Mouse (Mus musculus) MEL (cell line): ENCODE measurements around the gene Ccdc85c. TPM values are rescaled to one million over a fixed set of nuclear protein-coding genes. Genes with fewer than 3 reads are reported as not detected.

Source experiments
- DNase-seq: peaks from one replicate; pipeline ENCODE4 v3.0.0; 2011; ENCODE audit warnings: low read depth, low spot score
- H3K27ac ChIP-seq: 2 replicates; pipeline ENCODE4 v1.5.1; 2012; ENCODE audit warnings: low read depth, mild to moderate bottlenecking, control low read depth, low read length, moderate library complexity; ENCODE audit not compliant: control insufficient read depth
- H3K27me3 ChIP-seq, 2 experiments: fragments of 150-350 bp in 1 of 2; sonication (generic) in 1 of 2; 2 replicates each; pipeline ENCODE4 v1.6.1; 2012; ENCODE audit warnings: low read length in 2 of 2, mild to moderate bottlenecking in 2 of 2, improper control_type of control experiment in 1 of 2, moderate library complexity in 1 of 2; ENCODE audit not compliant: insufficient read depth in 2 of 2, control insufficient read depth in 1 of 2
- H3K36me3 ChIP-seq, 2 experiments: 2 replicates each; pipeline ENCODE4 v1.6.1; 2012 to 2014; ENCODE audit warnings: low read length in 2 of 2, improper control_type of control experiment in 1 of 2, inconsistent platforms in 1 of 2, mild to moderate bottlenecking in 1 of 2; ENCODE audit not compliant: insufficient read depth in 2 of 2, control insufficient read depth in 1 of 2
- H3K4me1 ChIP-seq, 2 experiments: fragments of 150-350 bp in 1 of 2; sonication (generic) in 1 of 2; 2 replicates each; pipeline ENCODE4 v1.6.1; 2012; ENCODE audit warnings: low read length in 2 of 2, improper control_type of control experiment in 1 of 2, mild to moderate bottlenecking in 1 of 2; ENCODE audit not compliant: insufficient read depth in 2 of 2, control insufficient read depth in 1 of 2
- H3K4me3 ChIP-seq, 2 experiments: fragments of 150-350 bp in 1 of 2; sonication (generic) in 1 of 2; 2 replicates each; pipeline ENCODE4 v1.5.1; 2012; ENCODE audit warnings: low read depth in 2 of 2, low read length in 2 of 2, mild to moderate bottlenecking in 2 of 2, moderate library complexity in 2 of 2, control low read depth in 1 of 2, improper control_type of control experiment in 1 of 2; ENCODE audit not compliant: control insufficient read depth in 1 of 2, insufficient read depth in 1 of 2
- H3K79me2 ChIP-seq: 2 replicates; pipeline ENCODE4 v1.6.1; 2012; ENCODE audit warnings: mild to moderate bottlenecking, low read length, moderate library complexity; ENCODE audit not compliant: control insufficient read depth, poor library complexity, insufficient read depth
- H3K9ac ChIP-seq: 2 replicates; pipeline ENCODE4 v1.6.1; 2012; ENCODE audit warnings: low read depth, mild to moderate bottlenecking, control low read depth, low read length, moderate library complexity; ENCODE audit not compliant: control insufficient read depth, poor library complexity, severe bottlenecking
- H3K9me3 ChIP-seq: fragments of 150-350 bp; sonication (generic); replicated peaks from 2 replicates; pipeline ENCODE4 v1.6.1; 2012; ENCODE audit warnings: mild to moderate bottlenecking, low read length, improper control_type of control experiment, moderate library complexity; ENCODE audit not compliant: insufficient read depth
- CHD2 ChIP-seq: IDR thresholded peaks from 2 replicates; pipeline ENCODE4 v1.6.1; 2011; ENCODE audit warnings: low read length, improper control_type of control experiment
- ETS1 ChIP-seq: IDR thresholded peaks from 2 replicates; pipeline ENCODE4 v1.6.1; 2012; ENCODE audit warnings: low read depth, mild to moderate bottlenecking, inconsistent platforms, low read length, improper control_type of control experiment, moderate library complexity
- HCFC1 ChIP-seq: IDR thresholded peaks from 2 replicates; pipeline ENCODE4 v1.6.1; 2012; ENCODE audit warnings: low read depth, mild to moderate bottlenecking, inconsistent platforms, low read length, improper control_type of control experiment, moderate library complexity
- JUND ChIP-seq: IDR thresholded peaks from 2 replicates; pipeline ENCODE4 v1.6.1; 2011; ENCODE audit warnings: low read depth, mild to moderate bottlenecking, improper control_type of control experiment, low read length
- MAX ChIP-seq: IDR thresholded peaks from 2 replicates; pipeline ENCODE4 v1.6.1; 2011; ENCODE audit warnings: low read length, improper control_type of control experiment
- MAZ ChIP-seq: IDR thresholded peaks from 2 replicates; pipeline ENCODE4 v1.6.1; 2012; ENCODE audit warnings: low read depth, mild to moderate bottlenecking, inconsistent platforms, low read length, improper control_type of control experiment
- MXI1 ChIP-seq: IDR thresholded peaks from 2 replicates; pipeline ENCODE4 v1.6.1; 2011; ENCODE audit warnings: mild to moderate bottlenecking, low read depth, low read length, improper control_type of control experiment
- MYB ChIP-seq: IDR thresholded peaks from 2 replicates; pipeline ENCODE4 v1.6.1; 2011; ENCODE audit warnings: mild to moderate bottlenecking, low read depth, low read length, improper control_type of control experiment
- MYC ChIP-seq: IDR thresholded peaks from 2 replicates; pipeline ENCODE4 v1.6.1; 2011; ENCODE audit warnings: low read depth, mild to moderate bottlenecking, low read length, improper control_type of control experiment, moderate library complexity
- NELFE ChIP-seq: IDR thresholded peaks from 2 replicates; pipeline ENCODE4 v1.6.1; 2011; ENCODE audit warnings: low read depth, low read length, improper control_type of control experiment
- NRF1 ChIP-seq: IDR thresholded peaks from 2 replicates; pipeline ENCODE4 v1.6.1; 2014; ENCODE audit warnings: low read depth, mild to moderate bottlenecking, inconsistent platforms, low read length, improper control_type of control experiment, moderate library complexity; ENCODE audit not compliant: poor library complexity, insufficient read depth, severe bottlenecking
- POLR2A ChIP-seq, 2 experiments: IDR thresholded peaks; 2 replicates each; pipeline ENCODE4 v1.6.1; 2011 to 2012; ENCODE audit warnings: low read length in 2 of 2, mild to moderate bottlenecking in 2 of 2, control low read depth in 1 of 2, improper control_type of control experiment in 1 of 2, low read depth in 1 of 2, moderate library complexity in 1 of 2; ENCODE audit not compliant: control insufficient read depth in 1 of 2, insufficient read depth in 1 of 2, poor library complexity in 1 of 2
- POLR2AphosphoS5 ChIP-seq: IDR thresholded peaks from 2 replicates; pipeline ENCODE4 v1.6.1; 2012; ENCODE audit warnings: low read depth, borderline replicate concordance, mild to moderate bottlenecking, inconsistent platforms, low read length, moderate library complexity, mixed read lengths
- RAD21 ChIP-seq: IDR thresholded peaks from 2 replicates; pipeline ENCODE4 v1.6.1; 2011; ENCODE audit warnings: mild to moderate bottlenecking, low read depth, low read length, improper control_type of control experiment
- RCOR1 ChIP-seq: IDR thresholded peaks from 2 replicates; pipeline ENCODE4 v1.6.1; 2012; ENCODE audit warnings: low read depth, mild to moderate bottlenecking, inconsistent platforms, low read length, improper control_type of control experiment
- SIN3A ChIP-seq: IDR thresholded peaks from 2 replicates; pipeline ENCODE4 v1.6.1; 2012; ENCODE audit warnings: low read length, improper control_type of control experiment, inconsistent platforms
- TBP ChIP-seq: IDR thresholded peaks from 2 replicates; pipeline ENCODE4 v1.8.0; 2011; ENCODE audit warnings: low read depth, low read length, improper control_type of control experiment
- UBTF ChIP-seq: IDR thresholded peaks from 2 replicates; pipeline ENCODE4 v1.6.1; 2012; ENCODE audit warnings: low read depth, mild to moderate bottlenecking, inconsistent platforms, low read length, improper control_type of control experiment, moderate library complexity, borderline replicate concordance; ENCODE audit not compliant: insufficient read depth
- ZMIZ1 ChIP-seq: IDR thresholded peaks from 2 replicates; pipeline ENCODE4 v1.6.1; 2012; ENCODE audit warnings: low read depth, mild to moderate bottlenecking, inconsistent platforms, low read length, improper control_type of control experiment, moderate library complexity
- ZNF384 ChIP-seq: IDR thresholded peaks from 2 replicates; pipeline ENCODE4 v1.6.1; 2012; ENCODE audit warnings: low read depth, mild to moderate bottlenecking, inconsistent platforms, low read length, improper control_type of control experiment
- polyA plus RNA-seq, 2 experiments: library from polyadenylated mRNA; stranded (reverse) in 1 of 2; unstranded in 1 of 2; fragments of >175 nt in 1 of 2; fragments of >200 nt in 1 of 2; gene quantifications; 2 replicates each; pipeline versions ENCODE4 v1.2.1 to v1.2.4; 2012; ENCODE audit warnings: low replicate concordance in 2 of 2, low read depth in 1 of 2; ENCODE audit not compliant: insufficient read length in 2 of 2, insufficient read depth in 1 of 2, missing spikeins in 1 of 2
- total RNA-seq: library from RNA; depleted of rRNA; stranded (reverse); fragments of 300-350 nt; gene quantifications from 2 replicates; pipeline ENCODE4 v1.2.3, GENCODE M21; 2012

The Ccdc85c gene
- total and polyA plus RNA-seq, 3 experiments, result 19.8 to 24.8 TPM; not detected in 1

DNA sequence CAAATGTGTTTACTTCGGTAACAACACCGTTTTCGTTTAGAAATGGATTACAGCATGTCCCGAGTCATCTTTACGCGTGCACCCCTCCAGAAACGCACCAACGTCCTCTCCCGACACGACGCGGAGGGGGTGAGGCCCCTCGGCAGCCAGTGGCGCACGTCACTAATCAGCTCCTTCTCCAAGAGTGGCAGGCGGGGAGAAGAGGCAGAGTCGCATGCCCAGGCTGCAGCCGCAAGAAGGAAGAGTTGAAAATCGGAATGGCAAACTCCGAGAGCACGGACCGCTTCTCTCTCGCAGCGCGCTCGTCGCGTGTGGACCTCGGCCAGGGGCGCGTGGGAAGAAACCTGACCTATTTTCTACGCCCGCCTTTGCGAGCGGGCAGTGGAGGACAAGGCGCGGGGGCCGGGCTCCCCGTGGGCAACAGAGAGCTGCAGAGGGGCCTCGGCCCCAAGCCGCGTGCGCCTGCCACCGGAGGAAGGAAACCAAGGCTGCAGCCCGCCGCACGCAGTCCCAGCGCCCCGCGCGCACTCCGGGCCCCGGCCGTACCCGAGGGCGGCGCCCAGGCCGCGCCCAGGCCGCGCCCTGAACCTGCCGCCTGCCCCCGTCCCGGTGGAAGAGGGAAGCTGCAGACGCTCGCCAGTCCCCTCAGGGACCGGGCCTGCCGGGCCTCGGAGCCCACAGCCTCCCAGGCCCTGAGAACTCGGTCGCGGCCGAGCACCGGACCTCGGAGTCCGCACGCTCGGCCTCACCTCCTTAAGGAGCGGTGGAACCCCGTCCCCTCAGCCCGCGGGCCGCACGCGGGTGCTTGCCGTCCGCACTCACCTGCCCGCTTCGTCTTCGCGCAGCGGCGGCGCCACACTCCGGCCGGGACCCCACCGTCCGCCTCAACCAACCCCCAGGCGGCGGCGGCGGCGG lies 96.6 kb downstream of the Ccdc85c start:
- Histone ChIP-seq H3K4me3 (peak overlapping the region; percentile 73 to 99), H3K9me3 (no peaks in the 10 kb centered on the region), H3K4me1 (peaks cover 6 to 7% of the 10 kb centered on the region in 2 experiments; a peak in 3 of 4 replicates), H3K79me2 (peaks cover 51% of the 10 kb centered on the region), H3K27ac (peak overlapping the region; percentile 59), H3K9ac (peak overlapping the region; percentile 89), H3K36me3 (peaks cover 7 to 27% of the 10 kb centered on the region in 2 experiments), H3K27me3 (no peaks in the 10 kb centered on the region)
- DNase-seq, result peak; percentile 74
- peak; percentile 9; the same call in 1 of the 2 replicates for TF ChIP-seq ETS1
- no peak for TF ChIP-seq ZMIZ1
- TF ChIP-seq MYC, result no peak
- no peak for TF ChIP-seq MYB
- no peak for TF ChIP-seq JUND
- 0 out of 2 replicates have a peak, but pooled peaks have one; percentile 19 for TF ChIP-seq NELFE
- TF ChIP-seq POLR2AphosphoS5, result no peak
- no peak for TF ChIP-seq TBP
- TF ChIP-seq MXI1, result peak; percentile 77
- 0 out of 2 replicates have a peak, but pooled peaks have one; percentile 39 for TF ChIP-seq HCFC1
- TF ChIP-seq ZNF384, result no peak
- TF ChIP-seq CHD2, result no peak
- TF ChIP-seq SIN3A, result peak; percentile 46; the same call in 1 of the 2 replicates
- no peak for TF ChIP-seq RCOR1
- 0 out of 2 replicates have a peak, but pooled peaks have one; percentile 25 for TF ChIP-seq MAZ
- no peak for TF ChIP-seq MAX
- peak; percentile 95 for TF ChIP-seq UBTF
- no peak for TF ChIP-seq NRF1
- TF ChIP-seq POLR2A (IDR thresholded peaks at IDR 0.05; ENCODE audit: control insufficient read depth in 1 of 2, insufficient read depth in 1 of 2, low read depth in 1 of 2, low read length in 2 of 2, poor library complexity in 1 of 2), result peak; percentile 40 to 52; a peak in 2 of 4 replicates
- TF ChIP-seq RAD21, result no peak
- TF ChIP-seq, all 39 proteins: peak for 8
